Mouse (Mus musculus) heart, postnatal 0 days (tissue): ENCODE data around the gene Zswim5.

Experiments
- CTCF ChIP-seq: IDR thresholded peaks from 2 replicates; pipeline ENCODE4 v1.5.1; 2016; ENCODE audit warnings: antibody characterized with exemption, control low read depth, low read depth
- EP300 ChIP-seq: IDR thresholded peaks from 2 replicates; pipeline ENCODE4 v1.6.1; 2016; ENCODE audit warnings: antibody characterized with exemption, low read depth

DNA sequence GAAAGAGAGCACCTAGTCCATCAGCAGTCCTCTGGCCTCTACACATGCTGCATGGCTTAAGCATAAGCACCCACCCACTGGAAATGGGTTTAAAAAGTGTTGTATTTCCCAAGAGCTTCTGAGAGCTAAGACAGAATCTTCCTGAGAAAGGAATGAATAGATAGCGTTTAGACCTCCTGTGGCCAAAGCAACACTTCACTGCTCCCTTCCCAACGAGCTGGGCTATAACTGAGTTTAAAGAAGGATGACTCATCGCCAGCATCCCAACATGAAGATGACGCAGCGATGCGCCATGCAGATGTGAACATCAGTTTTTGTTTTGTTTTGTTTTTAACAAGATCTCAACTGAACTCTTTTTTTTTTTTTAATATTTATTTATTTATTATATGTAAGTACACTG lies 136.4 kb downstream of the Zswim5 start:
- TF ChIP-seq CTCF (no peak), EP300 (no peak)
